Mouse (Mus musculus): ENCODE measurements at regions not wholly inside any gene's neighbourhood (a gene's known extent, or its start where the extent isn't known, plus 50 kb on each side); places are given as distances from the start of the nearest gene placed in this dataset.

DNA sequence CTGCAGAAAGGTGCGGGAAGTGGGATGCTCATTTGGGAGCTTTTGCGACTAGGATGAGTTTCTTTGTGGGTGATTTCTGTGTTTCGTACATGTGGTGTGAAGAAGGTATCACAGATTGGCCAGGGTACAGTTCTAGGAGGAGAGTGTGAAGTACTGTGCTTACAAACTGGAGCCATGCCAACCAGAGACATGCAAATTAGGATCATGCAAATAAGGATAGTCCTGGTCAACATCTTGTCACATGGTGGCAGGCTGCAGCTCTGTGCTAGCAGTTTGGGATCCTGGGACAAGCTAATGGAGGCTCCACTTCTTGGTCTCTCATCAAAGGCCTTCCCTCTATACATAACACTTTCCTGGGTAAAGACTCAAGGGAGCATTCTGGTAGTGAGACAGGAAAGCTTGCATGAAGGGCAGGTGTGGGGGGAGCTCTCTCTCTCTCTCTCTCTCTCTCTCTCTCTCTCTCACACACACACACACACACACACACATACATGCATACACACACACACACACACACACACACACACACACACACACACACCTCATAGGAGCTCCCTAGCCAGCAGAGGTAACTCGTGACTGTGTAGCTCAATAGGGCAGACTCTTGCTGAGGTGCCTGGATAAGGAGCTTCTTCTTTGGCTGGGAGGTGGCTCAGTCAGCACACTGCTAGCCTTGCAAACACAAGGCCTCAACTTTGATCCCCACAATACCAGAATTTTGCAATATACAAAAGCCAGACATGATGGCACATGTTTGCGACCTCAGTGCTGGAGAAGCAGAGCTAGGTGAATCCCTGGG lies 177.1 kb upstream of the Ctnnb1 start:
- no peaks in the 10 kb centered on the region for H3K4me1 ChIP-seq

GRCm38 (mm10) chr9:120754151-120754550 lies 174.9 kb upstream of the Ctnnb1 start:
- TF ChIP-seq FLI1 (IDR thresholded peaks at IDR 0.05; ENCODE audit: low read length), result no peak
- no peak for TF ChIP-seq GATA1 (IDR thresholded peaks at IDR 0.05; ENCODE audit: borderline replicate concordance, low read length)
- no peaks in the 10 kb centered on the region for H3K36me3 ChIP-seq (replicated peaks; ENCODE audit: low read length)

More for the DNA sequence above, 177.1 kb upstream of the Ctnnb1 start:
- Histone ChIP-seq H3K9me3 (peaks cover 30% of the 10 kb centered on the region), H3K36me3 (replicated peaks; ENCODE audit: low read length) (no peaks in the 10 kb centered on the region), H3K4me3 (replicated peaks) (no peak overlapping the region), H3K27me3 (replicated peaks) (peaks cover 22% of the 10 kb centered on the region)
- TF ChIP-seq FLI1 (IDR thresholded peaks at IDR 0.05; ENCODE audit: low read length), result no peak
- TF ChIP-seq GATA1 (IDR thresholded peaks at IDR 0.05; ENCODE audit: borderline replicate concordance, low read length), result no peak

DNA sequence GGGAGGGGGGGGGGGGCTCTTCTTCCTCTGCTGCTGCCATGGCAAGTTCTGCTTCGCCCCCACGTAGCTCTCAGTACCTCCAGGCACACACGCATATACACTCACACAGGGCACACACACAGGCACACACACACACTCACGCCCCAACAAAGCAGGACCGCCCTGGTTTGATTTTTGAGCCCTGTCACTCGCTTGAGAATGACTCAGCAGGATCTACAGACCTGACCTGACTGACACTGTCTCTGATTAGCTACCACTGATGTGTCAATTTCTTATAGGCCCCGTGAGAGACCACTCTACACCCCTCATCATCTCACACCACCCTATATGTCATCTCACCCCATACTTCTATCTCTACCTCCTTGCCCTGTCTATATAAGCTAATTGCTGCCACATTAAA lies 173.5 kb upstream of the Ctnnb1 start:
- Histone ChIP-seq H3K36me3 (replicated peaks; ENCODE audit: low read length) (no peaks in the 10 kb centered on the region), H3K9me3 (peaks cover 25% of the 10 kb centered on the region), H3K4me1 (no peaks in the 10 kb centered on the region), H3K27me3 (replicated peaks) (peaks cover 10% of the 10 kb centered on the region), H3K4me3 (replicated peaks) (no peak overlapping the region)
- TF ChIP-seq GATA1 (IDR thresholded peaks at IDR 0.05; ENCODE audit: borderline replicate concordance, low read length) (no peak), FLI1 (IDR thresholded peaks at IDR 0.05; ENCODE audit: low read length) (no peak)

More at GRCm38 (mm10) chr9:120754151-120754550, 174.9 kb upstream of the Ctnnb1 start:
- H3K4me1 ChIP-seq, result no peaks in the 10 kb centered on the region
- no peak overlapping the region for H3K4me3 ChIP-seq (replicated peaks)
- H3K27me3 ChIP-seq (replicated peaks), result peaks cover 18% of the 10 kb centered on the region
- H3K9me3 ChIP-seq, result peaks cover 28% of the 10 kb centered on the region

DNA sequence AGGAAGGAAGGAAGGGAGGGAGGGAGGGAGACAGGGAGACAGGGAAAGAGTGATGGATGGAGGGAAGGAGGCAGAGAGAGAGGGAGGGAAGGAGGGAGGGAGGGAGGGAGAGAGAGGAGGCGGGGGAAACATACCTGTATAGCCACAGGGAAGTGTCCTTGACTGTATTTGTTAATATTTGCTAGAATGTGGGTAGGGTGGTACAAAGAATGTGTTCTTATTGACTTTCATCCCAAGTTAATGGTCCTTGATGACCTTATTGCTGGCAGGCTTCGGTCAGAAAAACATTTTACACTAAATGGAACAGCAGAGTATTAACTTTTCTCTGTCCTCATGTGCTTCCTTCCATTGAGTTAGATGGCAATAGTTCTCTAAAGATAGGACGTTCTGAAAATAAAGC lies 171.0 kb upstream of the Ctnnb1 start:
- peaks cover 25% of the 10 kb centered on the region for H3K9me3 ChIP-seq
- peaks cover 6% of the 10 kb centered on the region for H3K27me3 ChIP-seq (replicated peaks)
- H3K4me1 ChIP-seq, result no peaks in the 10 kb centered on the region
- H3K36me3 ChIP-seq (replicated peaks; ENCODE audit: low read length), result no peaks in the 10 kb centered on the region
- H3K4me3 ChIP-seq (replicated peaks), result no peak overlapping the region
- TF ChIP-seq FLI1 (IDR thresholded peaks at IDR 0.05; ENCODE audit: low read length), result no peak
- TF ChIP-seq GATA1 (IDR thresholded peaks at IDR 0.05; ENCODE audit: borderline replicate concordance, low read length), result no peak

DNA sequence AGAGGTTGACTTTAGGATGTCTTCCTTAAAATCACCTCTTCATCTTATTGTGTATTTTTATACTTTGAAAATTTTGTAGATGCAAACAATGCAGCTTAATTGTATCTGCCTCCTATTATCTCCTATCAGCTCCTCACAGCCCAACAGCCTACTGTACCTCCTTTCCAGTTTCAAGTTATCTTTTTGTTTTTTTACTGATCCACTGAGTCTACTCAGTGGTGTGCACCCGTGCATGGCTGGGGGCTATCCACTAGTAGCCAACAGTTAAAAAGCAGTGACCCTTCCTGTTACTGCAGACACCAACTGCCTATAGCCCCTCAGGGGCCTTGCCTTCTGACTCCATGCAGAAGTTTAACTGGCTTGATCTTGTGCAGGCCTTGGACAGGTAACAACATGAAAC lies 170.4 kb upstream of the Ctnnb1 start:
- no peaks in the 10 kb centered on the region for H3K4me1 ChIP-seq
- no peak overlapping the region for H3K4me3 ChIP-seq (replicated peaks)
- H3K27me3 ChIP-seq (replicated peaks), result peaks cover 4% of the 10 kb centered on the region
- H3K9me3 ChIP-seq, result peaks cover 21% of the 10 kb centered on the region
- TF ChIP-seq GATA1 (IDR thresholded peaks at IDR 0.05; ENCODE audit: borderline replicate concordance, low read length) (no peak), FLI1 (IDR thresholded peaks at IDR 0.05; ENCODE audit: low read length) (no peak)
- H3K36me3 ChIP-seq (replicated peaks; ENCODE audit: low read length), result no peaks in the 10 kb centered on the region

DNA sequence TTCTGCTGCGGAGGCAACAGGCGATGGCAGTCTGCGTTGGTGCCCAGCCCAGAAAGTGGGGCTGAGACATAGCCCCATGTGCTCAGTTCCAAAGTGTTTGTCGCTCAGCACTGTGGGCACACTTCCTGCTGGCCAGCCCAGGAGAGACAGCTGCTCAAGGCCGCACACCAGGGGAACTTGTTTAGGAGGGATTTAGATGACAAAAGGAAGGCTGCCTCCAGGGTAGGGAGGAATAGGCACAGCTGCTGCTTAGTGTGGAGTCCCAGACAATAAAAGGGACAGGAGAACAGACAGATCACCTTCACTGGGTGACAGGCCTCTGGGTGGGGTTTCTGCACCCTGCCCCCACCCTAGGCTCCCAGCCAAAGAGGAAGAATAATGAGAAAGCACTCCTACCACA lies 169.2 kb upstream of the Ctnnb1 start:
- Histone ChIP-seq H3K27me3 (replicated peaks) (peaks cover 12% of the 10 kb centered on the region), H3K36me3 (replicated peaks; ENCODE audit: low read length) (no peaks in the 10 kb centered on the region), H3K9me3 (peaks cover 20% of the 10 kb centered on the region), H3K4me3 (replicated peaks) (no peak overlapping the region), H3K4me1 (no peaks in the 10 kb centered on the region)
- TF ChIP-seq GATA1 (IDR thresholded peaks at IDR 0.05; ENCODE audit: borderline replicate concordance, low read length) (no peak), FLI1 (IDR thresholded peaks at IDR 0.05; ENCODE audit: low read length) (no peak)

- peaks cover 20% of the 10 kb centered on the region for H3K9me3 ChIP-seq
- H3K36me3 ChIP-seq (replicated peaks; ENCODE audit: low read length), result no peaks in the 10 kb centered on the region
- H3K4me3 ChIP-seq (replicated peaks), result no peak overlapping the region
- H3K4me1 ChIP-seq, result no peaks in the 10 kb centered on the region
- TF ChIP-seq FLI1 (IDR thresholded peaks at IDR 0.05; ENCODE audit: low read length) (no peak), GATA1 (IDR thresholded peaks at IDR 0.05; ENCODE audit: borderline replicate concordance, low read length) (no peak)
- peaks cover 15% of the 10 kb centered on the region for H3K27me3 ChIP-seq (replicated peaks)
These were observed 165.2 kb upstream of the Ctnnb1 start for GRCm38 (mm10) chr9:120763802-120764201.

DNA sequence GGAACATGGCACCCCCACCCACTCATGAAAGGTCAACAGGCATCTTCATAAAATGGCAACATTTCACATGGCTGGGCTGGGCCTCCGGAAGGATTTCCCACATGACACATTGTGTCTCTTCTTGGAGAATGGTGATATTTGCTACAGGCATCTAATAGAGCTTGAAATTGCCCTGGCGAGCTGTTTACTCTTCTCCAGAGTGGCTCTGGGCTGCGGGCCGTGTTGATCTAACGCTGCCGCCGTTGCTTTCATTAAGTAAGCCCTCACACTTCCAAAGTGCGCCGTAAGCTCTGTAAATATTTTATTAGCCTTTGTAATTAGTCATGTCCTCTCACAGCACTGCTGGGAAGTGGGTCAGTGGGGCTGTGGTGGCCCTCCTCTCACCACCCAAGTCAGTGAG lies 164.4 kb upstream of the Ctnnb1 start:
- Histone ChIP-seq H3K36me3 (replicated peaks; ENCODE audit: low read length) (no peaks in the 10 kb centered on the region), H3K4me3 (replicated peaks) (no peak overlapping the region), H3K9me3 (peaks cover 18% of the 10 kb centered on the region), H3K4me1 (no peaks in the 10 kb centered on the region), H3K27me3 (replicated peaks) (peaks cover 15% of the 10 kb centered on the region)
- TF ChIP-seq FLI1 (IDR thresholded peaks at IDR 0.05; ENCODE audit: low read length) (no peak), GATA1 (IDR thresholded peaks at IDR 0.05; ENCODE audit: borderline replicate concordance, low read length) (no peak)

DNA sequence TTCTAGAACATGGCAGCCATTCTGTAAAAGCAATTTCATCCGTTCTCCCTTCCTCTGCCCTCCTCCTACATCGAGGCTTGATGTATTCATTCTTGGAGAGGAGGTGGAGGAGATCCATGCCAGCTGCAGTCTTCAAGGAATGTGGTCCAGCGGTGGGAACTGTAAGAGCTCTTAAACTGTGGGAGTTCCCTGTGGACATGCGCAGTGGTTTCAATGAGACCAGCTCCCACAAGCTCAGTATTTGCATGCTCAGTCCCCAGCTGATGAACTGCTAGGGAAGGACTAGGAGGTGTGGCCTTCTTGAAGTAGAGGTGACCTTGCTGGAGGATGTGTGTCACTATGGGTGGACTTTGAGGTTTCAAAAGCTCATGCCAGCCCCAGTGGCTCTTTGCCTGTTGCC lies 163.7 kb upstream of the Ctnnb1 start:
- no peaks in the 10 kb centered on the region for H3K4me1 ChIP-seq
- H3K36me3 ChIP-seq (replicated peaks; ENCODE audit: low read length), result no peaks in the 10 kb centered on the region
- H3K4me3 ChIP-seq (replicated peaks), result no peak overlapping the region
- no peak for TF ChIP-seq GATA1 (IDR thresholded peaks at IDR 0.05; ENCODE audit: borderline replicate concordance, low read length)
- no peak for TF ChIP-seq FLI1 (IDR thresholded peaks at IDR 0.05; ENCODE audit: low read length)
- peaks cover 14% of the 10 kb centered on the region for H3K9me3 ChIP-seq
- peaks cover 15% of the 10 kb centered on the region for H3K27me3 ChIP-seq (replicated peaks)

DNA sequence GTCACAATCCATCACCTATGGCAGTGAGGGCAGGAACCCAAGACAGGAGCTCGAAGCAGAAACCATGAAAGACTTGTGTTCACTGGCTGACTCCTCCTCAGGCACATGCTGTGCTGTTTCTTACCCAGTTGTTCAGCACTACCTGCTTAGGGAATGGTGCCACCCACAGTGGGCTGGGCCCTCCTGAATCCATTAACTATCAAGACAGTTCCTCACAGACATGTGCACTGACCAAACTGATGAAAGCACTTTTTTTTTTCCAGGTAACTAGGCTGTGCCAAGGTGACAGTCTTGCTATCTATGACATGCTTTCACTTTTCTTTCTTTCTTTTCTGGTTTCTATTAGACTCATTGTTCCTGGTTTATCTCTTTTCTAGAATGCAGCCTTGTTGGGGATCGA lies 162.1 kb upstream of the Ctnnb1 start:
- peaks cover 15% of the 10 kb centered on the region for H3K27me3 ChIP-seq (replicated peaks)
- peaks cover 5% of the 10 kb centered on the region for H3K4me1 ChIP-seq
- TF ChIP-seq GATA1 (IDR thresholded peaks at IDR 0.05; ENCODE audit: borderline replicate concordance, low read length) (no peak), FLI1 (IDR thresholded peaks at IDR 0.05; ENCODE audit: low read length) (no peak)
- no peak overlapping the region for H3K4me3 ChIP-seq (replicated peaks)
- no peaks in the 10 kb centered on the region for H3K36me3 ChIP-seq (replicated peaks; ENCODE audit: low read length)
- peaks cover 13% of the 10 kb centered on the region for H3K9me3 ChIP-seq

Data from megakaryocyte, embryonic 14.5 days (primary cell).